Mouse (Mus musculus) limb, embryonic 10.5 days (tissue): ENCODE results near the gene St3gal3. TPM values are rescaled to one million over a fixed set of nuclear protein-coding genes. Genes with fewer than 3 reads are reported as not detected.

Source experiments
- DNase-seq: peaks from one replicate; pipeline ENCODE4 v3.0.0-alpha.2; 2017; ENCODE audit warnings: low spot score
- H3K27ac ChIP-seq: fragments of 300-500 bp; sonication (generic); 2 replicates; pipeline ENCODE4 v1.5.1; 2016; ENCODE audit warnings: mild to moderate bottlenecking
- H3K27me3 ChIP-seq: fragments of 300-500 bp; sonication (generic); 2 replicates; pipeline ENCODE4 v1.6.1; 2016; ENCODE audit warnings: low read depth, mild to moderate bottlenecking; ENCODE audit not compliant: poor library complexity, severe bottlenecking
- H3K36me3 ChIP-seq: fragments of 300-500 bp; sonication (generic); 2 replicates; pipeline ENCODE4 v1.6.1; 2016; ENCODE audit warnings: mild to moderate bottlenecking, moderate library complexity
- H3K4me1 ChIP-seq: fragments of 300-500 bp; sonication (generic); 2 replicates; pipeline ENCODE4 v1.6.1; 2016
- H3K4me3 ChIP-seq: fragments of 300-500 bp; sonication (generic); 2 replicates; pipeline ENCODE4 v1.5.1; 2016; ENCODE audit warnings: mild to moderate bottlenecking, moderate library complexity
- H3K9me3 ChIP-seq: fragments of 300-500 bp; sonication (generic); replicated peaks from 2 replicates; pipeline ENCODE4 v1.6.1; 2016; ENCODE audit warnings: mild to moderate bottlenecking
- WGBS: fragments of 180-500 bp; shearing (Covaris S2); methylation state at CpG from one replicate; pipeline ENCODE4 v1.1.7; 2016; 5-methylcytosine and 5-hydroxymethylcytosine counted together
- polyA plus RNA-seq: library from polyadenylated mRNA; unstranded; fragments of >200 nt; fragmentation: Nextera tagmentation; extraction: Ambion mirVana; gene quantifications from 2 replicates; pipeline ENCODE4 v1.2.1, GENCODE M21; 2016

The St3gal3 gene
- polyA plus RNA-seq, 1 experiment from 2014 or later = 7.2 TPM

DNA sequence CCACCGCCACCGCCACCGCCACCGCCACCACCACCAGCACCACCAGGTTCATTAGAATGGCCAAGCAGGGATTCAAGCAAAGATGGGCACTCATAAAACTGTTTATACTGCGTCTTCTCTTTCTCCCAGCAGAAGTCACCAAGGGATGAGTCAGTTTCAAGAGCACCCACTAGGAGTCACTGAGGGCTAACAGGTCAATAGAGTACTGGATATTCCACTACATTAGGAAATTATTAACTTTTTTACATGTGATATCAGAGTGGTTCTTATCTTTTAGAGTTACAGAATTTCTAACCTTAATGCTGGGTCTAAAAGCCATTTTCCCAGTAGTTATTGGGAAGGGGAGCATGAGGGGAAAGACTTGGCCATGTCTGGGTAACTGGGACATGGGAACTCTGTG, 197.8 kb downstream of the St3gal3 start:
- DNase-seq = no peak
- no peaks in the 10 kb centered on the region for H3K27me3 ChIP-seq
- no peaks in the 10 kb centered on the region for H3K9me3 ChIP-seq
- H3K36me3 ChIP-seq = peaks cover 38% of the 10 kb centered on the region
- H3K27ac ChIP-seq = no peak overlapping the region
- 97% methylated on average over 5 of the region's 5 CpGs for WGBS
- no peaks in the 10 kb centered on the region for H3K4me1 ChIP-seq
- no peak overlapping the region for H3K4me3 ChIP-seq

DNA sequence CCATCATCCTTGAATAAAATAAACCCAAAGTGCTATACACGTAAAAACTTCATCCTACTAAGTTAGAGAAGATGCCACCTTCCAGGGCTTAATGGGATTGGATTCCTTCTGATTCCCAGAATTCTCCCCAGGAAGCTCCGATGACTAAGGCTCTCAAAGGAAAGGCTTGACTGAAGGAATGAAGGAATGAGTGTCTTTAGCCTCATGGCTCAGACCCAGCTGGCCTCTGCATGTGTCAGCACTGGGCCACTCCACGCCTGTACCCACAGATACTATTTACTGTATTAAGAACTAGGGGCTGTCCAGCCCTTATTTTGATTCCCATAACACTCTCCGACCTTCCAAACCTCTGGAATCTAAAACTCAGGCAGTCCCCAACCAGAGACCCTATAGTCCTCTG, 200.6 kb downstream of the St3gal3 start:
- Histone ChIP-seq H3K27me3 (peaks cover 16% of the 10 kb centered on the region), H3K4me3 (no peak overlapping the region), H3K27ac (no peak overlapping the region), H3K4me1 (peaks cover 14% of the 10 kb centered on the region), H3K9me3 (no peaks in the 10 kb centered on the region), H3K36me3 (peaks cover 23% of the 10 kb centered on the region)
- no peak for DNase-seq
- WGBS = 87% methylated on average over 4 of the region's 4 CpGs

DNA sequence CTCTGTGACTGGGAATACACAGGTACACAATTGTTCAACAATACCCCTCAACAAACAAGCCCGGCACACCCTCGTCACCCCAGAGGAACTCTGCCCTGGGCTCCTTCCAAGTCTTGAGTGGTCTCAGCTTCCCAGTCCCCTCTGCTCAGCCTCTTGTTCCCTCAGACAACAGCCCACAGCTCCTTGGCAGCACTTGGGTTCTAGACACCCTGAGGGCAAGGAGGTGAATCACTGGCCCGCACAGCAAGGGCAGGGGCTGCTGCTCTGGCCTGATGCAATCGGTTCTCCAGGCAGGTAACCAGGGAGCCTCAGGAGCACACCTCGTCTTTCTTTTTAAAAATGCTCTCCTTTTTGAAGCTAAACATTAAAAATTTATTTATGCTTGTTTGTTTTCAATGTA, 201.5 kb downstream of the St3gal3 start:
- Histone ChIP-seq H3K4me3 (no peak overlapping the region), H3K27me3 (peaks cover 25% of the 10 kb centered on the region), H3K27ac (no peak overlapping the region), H3K9me3 (no peaks in the 10 kb centered on the region), H3K4me1 (peaks cover 22% of the 10 kb centered on the region), H3K36me3 (peaks cover 22% of the 10 kb centered on the region)
- DNase-seq = no peak
- WGBS = 86% methylated on average over 5 of the region's 5 CpGs

DNA sequence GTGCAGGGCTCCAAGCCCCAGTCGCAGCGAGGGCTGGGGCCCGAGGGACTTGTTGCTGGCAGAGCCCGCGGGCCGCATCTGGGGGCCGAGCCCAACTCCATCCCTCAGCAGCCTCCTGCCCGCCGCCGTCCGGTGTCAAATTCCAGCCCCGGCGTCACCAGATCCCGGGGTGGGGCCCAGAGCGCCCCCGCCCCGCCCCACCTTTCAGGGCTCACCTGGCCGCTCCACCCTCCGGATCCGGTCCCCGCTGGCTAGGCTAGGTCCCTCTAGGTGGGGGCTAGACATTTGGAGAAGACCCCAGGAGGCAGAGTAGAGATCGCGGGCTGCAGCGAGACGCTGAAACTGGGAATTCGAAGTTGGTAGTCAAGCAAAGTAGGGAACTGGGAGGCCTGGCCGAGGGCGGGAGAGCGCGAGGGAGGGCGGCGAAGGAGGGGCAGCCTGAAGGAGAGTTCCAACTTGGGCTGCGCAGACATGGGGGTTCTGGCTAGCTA, 205.3 kb downstream of the St3gal3 start, which contains the start of gene Artn:
Gene Artn, minus strand, starts transcription at position 373 of the 491 bp plus-strand sequence.
- no peaks in the 10 kb centered on the region for H3K9me3 ChIP-seq

DNA sequence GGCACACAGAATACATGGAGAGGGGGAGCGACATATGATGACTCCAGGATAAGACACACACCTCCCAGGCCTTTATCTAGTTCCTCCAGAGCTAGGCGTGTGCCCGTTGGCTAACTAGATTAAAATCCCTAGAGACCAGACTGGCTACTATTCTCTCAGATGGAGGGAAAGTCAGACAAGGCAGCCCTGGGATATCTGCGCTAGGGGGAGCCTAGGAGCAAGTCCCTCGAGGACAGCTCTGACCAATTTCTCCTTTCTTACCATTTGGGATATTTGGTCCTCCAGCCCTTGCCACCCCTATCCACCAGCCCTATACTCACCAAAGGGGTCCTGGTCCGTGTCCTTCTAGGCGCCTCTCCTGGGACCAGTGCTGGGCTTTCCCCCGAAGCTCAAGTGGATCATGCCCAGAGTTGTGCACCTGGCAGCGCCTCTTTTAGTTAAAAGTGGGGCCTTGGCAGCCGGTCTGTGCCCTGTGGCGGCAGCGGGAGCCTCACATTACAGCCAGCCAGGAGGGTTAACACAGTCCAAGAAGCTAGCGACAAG, 205.9 kb downstream of the St3gal3 start:
- H3K4me1 ChIP-seq = peaks cover 42% of the 10 kb centered on the region
- no peaks in the 10 kb centered on the region for H3K9me3 ChIP-seq
- H3K4me3 ChIP-seq = peak overlapping the region; percentile 67
- peak; percentile 65 for DNase-seq
- 2% methylated on average over 13 of the region's 13 CpGs for WGBS
- H3K27me3 ChIP-seq = peaks cover 69% of the 10 kb centered on the region
- H3K27ac ChIP-seq = peak overlapping the region; percentile 85
- peaks cover 11% of the 10 kb centered on the region; the same call in 1 of the 2 replicates for H3K36me3 ChIP-seq

More for the DNA sequence above, 205.3 kb downstream of the St3gal3 start, which contains the start of gene Artn:
- H3K27ac ChIP-seq = peak within 1 kb of the TSS; percentile 85
- peak; percentile 87 for DNase-seq
- H3K36me3 ChIP-seq = peaks cover 11% of the 10 kb centered on the region; the same call in 1 of the 2 replicates
- H3K4me1 ChIP-seq = peaks cover 42% of the 10 kb centered on the region
- H3K4me3 ChIP-seq = peak within 1 kb of the TSS; percentile 67
- H3K27me3 ChIP-seq = peaks cover 63% of the 10 kb centered on the region
- WGBS = under 1% methylated on average over 33 of the region's 33 CpGs

DNA sequence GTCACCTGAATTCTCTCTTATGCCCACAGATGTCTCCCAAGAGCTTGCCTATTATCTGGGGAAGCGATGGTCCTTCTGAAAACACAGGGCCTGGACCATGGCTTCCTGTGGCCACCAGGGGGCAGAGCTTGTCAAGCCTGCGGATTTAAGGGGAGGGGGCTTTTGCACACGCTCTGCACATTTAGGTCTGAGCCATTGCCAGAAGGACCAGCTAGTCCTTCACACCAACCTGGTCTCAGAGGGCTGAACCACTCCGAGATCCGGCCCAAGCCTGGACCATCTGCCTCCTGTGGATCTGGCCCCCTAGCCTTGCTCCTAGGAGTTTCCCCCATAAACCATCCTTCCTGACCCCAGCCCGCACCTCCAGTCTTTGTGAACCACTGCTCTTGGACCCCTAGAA, 206.5 kb downstream of the St3gal3 start:
- Histone ChIP-seq H3K4me1 (peaks cover 42% of the 10 kb centered on the region), H3K27me3 (peaks cover 74% of the 10 kb centered on the region), H3K36me3 (peaks cover 11% of the 10 kb centered on the region; the same call in 1 of the 2 replicates), H3K27ac (peak overlapping the region; percentile 85; the same call in 1 of the 2 replicates), H3K9me3 (no peaks in the 10 kb centered on the region), H3K4me3 (peak overlapping the region; percentile 67)
- 11% methylated on average over 6 of the region's 6 CpGs for WGBS
- peak; percentile 88 for DNase-seq

DNA sequence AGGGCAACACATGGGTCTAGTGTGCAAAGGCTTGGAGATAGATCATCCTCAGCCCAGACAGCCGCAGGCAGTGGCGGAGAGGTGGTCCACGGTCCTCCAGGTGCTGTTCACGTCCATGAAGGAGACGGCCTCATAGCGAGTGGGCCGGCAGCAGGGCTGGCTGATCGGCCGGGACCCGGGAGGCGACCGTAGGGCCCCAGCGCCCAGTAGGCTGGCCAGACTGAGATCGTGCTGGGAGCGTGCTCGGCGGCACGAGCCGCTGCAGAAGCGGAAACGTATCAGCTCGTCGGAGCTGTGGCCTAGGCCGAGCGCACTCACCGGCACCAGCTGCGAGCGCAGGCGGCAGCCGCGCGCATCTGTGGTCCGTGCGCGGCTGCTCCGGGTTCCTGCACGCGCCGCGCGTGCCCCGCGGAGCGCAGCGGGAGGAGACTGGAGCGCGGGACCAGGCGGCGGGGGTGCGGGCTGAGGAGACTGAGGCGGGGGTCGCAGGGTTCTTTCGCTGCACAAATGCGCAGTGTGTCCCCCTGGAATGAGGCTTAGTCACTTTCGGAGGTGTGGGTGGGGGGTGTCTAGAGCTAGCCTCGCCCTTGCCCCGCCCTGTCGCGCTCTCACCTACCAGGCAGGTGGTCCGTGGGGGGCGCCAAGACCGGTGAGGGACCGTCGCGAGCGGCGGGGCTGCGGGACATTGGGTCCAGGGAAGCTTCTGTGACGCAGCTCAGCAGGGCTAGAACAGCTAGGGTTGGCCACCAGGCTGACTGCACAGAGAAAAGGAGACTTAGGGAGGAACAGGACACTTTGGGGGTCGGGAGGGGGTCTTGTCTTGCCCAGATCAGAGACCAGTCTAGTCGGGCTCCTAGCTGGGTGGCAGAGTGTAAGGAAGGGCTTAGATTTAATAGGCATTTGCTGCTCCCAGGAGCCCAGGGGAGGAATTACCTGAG, 207.9 kb downstream of the St3gal3 start:
- 1% methylated on average over 71 of the region's 71 CpGs for WGBS
- no peaks in the 10 kb centered on the region for H3K9me3 ChIP-seq
- peak; percentile 67 for DNase-seq
- H3K4me1 ChIP-seq = peaks cover 42% of the 10 kb centered on the region
- peak overlapping the region; percentile 77 for H3K27ac ChIP-seq
- H3K36me3 ChIP-seq = 0 out of 2 replicates have a peak, but pooled peaks cover under 1% of the 10 kb centered on the region
- H3K4me3 ChIP-seq = peak overlapping the region; percentile 63
- peaks cover 74% of the 10 kb centered on the region for H3K27me3 ChIP-seq

DNA sequence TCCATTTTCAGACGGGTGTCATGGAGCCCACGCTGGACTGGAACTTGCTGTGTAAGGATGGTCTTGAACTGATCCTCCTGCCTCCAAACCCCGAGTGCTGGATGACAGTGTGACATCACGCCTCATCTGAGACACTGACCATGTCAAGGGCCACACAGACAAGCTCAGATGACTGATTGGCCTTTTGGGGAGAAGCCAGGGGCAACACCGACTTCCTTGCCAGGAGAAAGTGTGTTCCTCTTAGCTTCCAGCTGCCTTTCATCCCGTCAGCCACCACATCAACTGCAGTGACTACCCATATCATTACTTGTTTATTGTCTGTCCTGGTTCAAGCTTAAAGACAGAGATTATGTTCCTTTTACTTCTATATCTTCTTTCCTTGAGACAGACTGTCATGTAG, 209.8 kb downstream of the St3gal3 start:
- H3K27me3 ChIP-seq = peaks cover 66% of the 10 kb centered on the region
- DNase-seq = no peak

DNA sequence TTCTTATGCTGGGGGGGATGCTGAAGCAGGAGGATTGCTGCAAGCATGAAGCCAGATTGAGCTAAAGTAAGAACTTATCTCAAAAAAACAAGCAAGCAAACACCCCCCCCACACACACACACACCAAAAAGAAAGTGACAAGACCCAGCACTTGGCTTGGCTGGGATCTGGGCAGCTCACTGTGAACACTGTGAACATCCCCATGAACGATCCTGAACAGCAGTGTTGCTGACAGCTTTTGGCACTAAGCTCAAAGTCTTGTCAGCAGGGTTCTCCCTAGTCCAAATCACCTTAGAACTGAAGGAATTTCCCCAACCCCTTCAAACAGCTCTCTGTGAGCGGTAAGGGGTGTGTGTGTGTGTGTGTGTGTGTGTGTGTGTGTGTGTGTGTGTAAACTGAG, 211.3 kb downstream of the St3gal3 start:
- H3K4me1 ChIP-seq = peaks cover 22% of the 10 kb centered on the region
- H3K36me3 ChIP-seq = no peaks in the 10 kb centered on the region
- no peak overlapping the region for H3K27ac ChIP-seq
- H3K4me3 ChIP-seq = no peak overlapping the region
- WGBS = 70% methylated on average over 2 of the region's 2 CpGs
- peaks cover 51% of the 10 kb centered on the region for H3K27me3 ChIP-seq
- no peak for DNase-seq
- H3K9me3 ChIP-seq = no peaks in the 10 kb centered on the region

More for the DNA sequence above, 209.8 kb downstream of the St3gal3 start:
- peaks cover 37% of the 10 kb centered on the region for H3K4me1 ChIP-seq
- no peak overlapping the region for H3K4me3 ChIP-seq
- H3K27ac ChIP-seq = no peak overlapping the region
- H3K36me3 ChIP-seq = no peaks in the 10 kb centered on the region
- WGBS = 64% methylated on average over 5 of the region's 6 CpGs
- H3K9me3 ChIP-seq = no peaks in the 10 kb centered on the region

DNA sequence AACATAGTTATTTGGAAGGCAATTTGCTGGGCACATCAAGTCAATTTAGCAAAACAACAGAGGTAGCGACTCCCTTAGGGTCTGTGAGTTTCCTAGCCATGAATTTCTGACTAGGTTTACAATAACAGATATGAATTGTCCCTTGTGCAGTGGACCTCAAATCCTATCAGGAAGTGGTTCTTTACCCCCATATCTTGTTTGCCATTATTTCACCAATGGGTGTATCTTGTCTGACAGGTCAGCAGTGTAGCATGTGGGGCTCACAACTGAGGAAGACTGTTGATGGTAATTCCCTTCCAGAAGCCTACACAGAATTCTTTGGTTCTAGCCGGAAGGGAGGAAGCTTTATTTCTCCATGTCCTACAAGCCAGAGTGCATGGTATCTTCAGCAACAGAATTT, 213.4 kb downstream of the St3gal3 start:
- Histone ChIP-seq H3K27ac (no peak overlapping the region), H3K4me1 (peaks cover 1% of the 10 kb centered on the region), H3K27me3 (peaks cover 30% of the 10 kb centered on the region), H3K9me3 (no peaks in the 10 kb centered on the region), H3K4me3 (no peak overlapping the region), H3K36me3 (no peaks in the 10 kb centered on the region)
- WGBS = 94% methylated on average over 2 of the region's 2 CpGs
- DNase-seq = no peak

DNA sequence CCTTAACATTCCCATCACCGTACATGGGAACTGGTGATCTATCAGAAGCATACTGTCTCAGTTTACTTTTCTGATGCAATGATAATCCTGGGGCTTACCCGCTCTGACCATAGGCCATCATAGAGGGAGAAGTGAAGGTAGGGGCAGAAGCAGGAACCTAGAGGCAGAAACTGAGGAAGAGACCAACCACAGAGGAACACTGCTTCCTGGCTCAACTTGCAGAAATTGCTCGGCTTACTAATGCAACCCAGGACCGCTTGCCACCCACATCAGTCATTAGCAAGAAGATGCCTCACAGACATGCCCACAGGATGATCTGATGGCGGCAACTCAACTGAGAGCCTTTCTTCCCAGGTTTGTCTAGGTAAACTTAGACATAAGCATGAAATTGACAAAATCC, 216.0 kb downstream of the St3gal3 start:
- Histone ChIP-seq H3K9me3 (no peaks in the 10 kb centered on the region), H3K27ac (no peak overlapping the region), H3K4me3 (no peak overlapping the region), H3K36me3 (no peaks in the 10 kb centered on the region), H3K4me1 (peaks cover 14% of the 10 kb centered on the region), H3K27me3 (peaks cover 4% of the 10 kb centered on the region; the same call in 1 of the 2 replicates)
- WGBS = 90% methylated on average over 5 of the region's 5 CpGs
- DNase-seq = no peak

DNA sequence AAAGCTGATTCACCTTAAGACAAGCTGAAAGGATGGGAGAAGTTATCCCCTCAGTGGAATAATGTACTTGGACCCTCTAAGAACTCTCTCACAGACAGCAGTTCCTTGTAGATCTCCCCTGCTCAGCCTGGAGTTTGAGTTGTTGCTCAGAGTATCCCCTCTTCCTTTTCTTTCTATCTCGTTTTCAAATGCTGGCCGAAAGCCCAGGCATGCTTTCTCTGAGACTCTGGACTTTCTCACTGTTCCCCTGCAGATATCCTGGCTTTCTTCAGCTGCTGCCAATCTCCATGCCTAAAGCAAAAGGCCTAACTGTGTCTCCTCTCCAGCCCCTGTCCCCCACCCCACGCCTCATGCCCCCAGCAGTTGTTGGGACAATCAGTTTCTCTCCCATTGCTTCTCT, 216.5 kb downstream of the St3gal3 start:
- DNase-seq = no peak
- Histone ChIP-seq H3K27me3 (no peaks in the 10 kb centered on the region), H3K27ac (no peak overlapping the region), H3K4me1 (peaks cover 19% of the 10 kb centered on the region), H3K4me3 (no peak overlapping the region), H3K9me3 (no peaks in the 10 kb centered on the region), H3K36me3 (no peaks in the 10 kb centered on the region)
- WGBS = 72% methylated on average over 3 of the region's 3 CpGs

DNA sequence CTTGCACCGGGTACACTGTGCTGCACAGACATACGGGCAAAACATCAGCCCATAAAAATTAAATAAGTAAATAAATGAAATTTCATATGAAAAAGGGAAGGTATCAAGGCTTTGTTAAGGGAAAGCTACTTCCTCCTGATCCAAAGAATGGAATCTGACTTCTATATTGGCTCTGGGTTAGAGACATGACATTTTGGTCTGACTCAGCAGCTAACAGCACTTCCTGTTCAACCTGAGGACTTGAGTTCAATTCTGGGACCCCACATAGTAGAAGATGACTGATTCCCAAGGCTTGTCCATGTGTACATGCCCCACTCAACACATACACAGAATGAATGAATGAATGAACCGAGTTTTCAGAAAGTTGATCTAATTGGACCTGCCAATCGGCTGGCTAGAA, 216.9 kb downstream of the St3gal3 start:
- no peak overlapping the region for H3K4me3 ChIP-seq
- peaks cover 3% of the 10 kb centered on the region; the same call in 1 of the 2 replicates for H3K36me3 ChIP-seq

More for the DNA sequence above, 216.9 kb downstream of the St3gal3 start:
- H3K27ac ChIP-seq = no peak overlapping the region
- peaks cover 23% of the 10 kb centered on the region for H3K4me1 ChIP-seq
- H3K27me3 ChIP-seq = no peaks in the 10 kb centered on the region
- 94% methylated on average over 4 of the region's 4 CpGs for WGBS
- no peaks in the 10 kb centered on the region for H3K9me3 ChIP-seq
- DNase-seq = no peak
